Mouse (Mus musculus): Measurements from ENCODE around the gene Etv3. TPM values are rescaled to one million over a fixed set of nuclear protein-coding genes. Genes with fewer than 3 reads are reported as not detected.
"Not testable (repeated sequence)": the region's sequence is repeated elsewhere in the genome, so short reads cannot be mapped to it uniquely, and the experiment has no call there.

The Etv3 gene
- total and polyA plus RNA-seq, 3 experiments = 12.6 to 24.1 (median 16.8) TPM

- Histone ChIP-seq H3K4me2 (ENCODE audit: insufficient read depth, low read depth, poor library complexity, severe bottlenecking) (no peak overlapping the region), H3K27me3 (replicated peaks) (no peaks in the 10 kb centered on the region), H3K9ac (ENCODE audit: insufficient read depth, low read depth) (no peak overlapping the region), H3K36me3 (replicated peaks in 1 of 2; ENCODE audit: control insufficient read depth in 1 of 2, insufficient read depth in 1 of 2, low read length in 1 of 2) (no peaks in the 10 kb centered on the region), H3K9me3 (replicated peaks; ENCODE audit: low read length) (no peaks in the 10 kb centered on the region), H3K4me3 (replicated peaks in 1 of 3; ENCODE audit: low read depth in 2 of 3, low read length in 2 of 3, poor library complexity in 1 of 3) (no peak overlapping the region), H3K27ac (ENCODE audit: insufficient read depth, low read depth) (no peak overlapping the region), H3K79me2 (replicated peaks; ENCODE audit: control insufficient read depth, extremely low read depth, insufficient read depth, poor library complexity, severe bottlenecking) (no peaks in the 10 kb centered on the region), H3K4me1 (ENCODE audit: control insufficient read depth in 1 of 2, insufficient read depth in 2 of 2) (peaks cover 5 to 35% of the 10 kb centered on the region in 2 experiments)
- dilution Hi-C loops (cut with MboI; ENCODE audit: extremely low pct_ligation_motif_present, extremely low pct_unique_long_range_greater_than_20kb, low sequenced_read_pairs) = no loop called here
- in situ Hi-C loops (cut with MboI; ENCODE audit: low pct_ligation_motif_present, low pct_unique_long_range_greater_than_20kb, low sequenced_read_pairs) = loop anchor here (5.0 kb wide), 1 partner anchor 46 kb away; no protein-coding TSS in a partner anchor
- TF ChIP-seq JUND (conservative IDR thresholded peaks at IDR 0.05; ENCODE audit: low read depth, low read length) (no peak), NRF1 (IDR thresholded peaks at IDR 0.05; ENCODE audit: low read depth, low read length) (no peak), BHLHE40 (IDR thresholded peaks at IDR 0.05; ENCODE audit: low read depth, low read length) (no peak), JUN (IDR thresholded peaks at IDR 0.05; ENCODE audit: insufficient read depth, low read depth, low read length) (no peak)
- no peak for DNase-seq (ENCODE audit: extremely low read depth)
Measured at GRCm38 (mm10) chr3:87553196-87553935, 28.2 kb downstream of the Etv3 start.

- H3K9me3 ChIP-seq (replicated peaks; ENCODE audit: low read length); H3K36me3 ChIP-seq (replicated peaks in 1 of 2; ENCODE audit: control insufficient read depth in 1 of 2, insufficient read depth in 1 of 2, low read length in 1 of 2); dilution Hi-C loops (cut with MboI; ENCODE audit: extremely low pct_ligation_motif_present, extremely low pct_unique_long_range_greater_than_20kb, low sequenced_read_pairs); H3K9ac ChIP-seq (ENCODE audit: insufficient read depth, low read depth); DNase-seq (ENCODE audit: extremely low read depth); H3K27ac ChIP-seq (ENCODE audit: insufficient read depth, low read depth); H3K4me2 ChIP-seq (ENCODE audit: insufficient read depth, low read depth, poor library complexity, severe bottlenecking); H3K79me2 ChIP-seq (replicated peaks; ENCODE audit: control insufficient read depth, extremely low read depth, insufficient read depth, poor library complexity, severe bottlenecking); H3K4me3 ChIP-seq (replicated peaks in 1 of 3; ENCODE audit: low read depth in 2 of 3, low read length in 2 of 3, poor library complexity in 1 of 3); H3K27me3 ChIP-seq (replicated peaks): not testable (repeated sequence)
- in situ Hi-C loops (cut with MboI; ENCODE audit: low pct_ligation_motif_present, low pct_unique_long_range_greater_than_20kb, low sequenced_read_pairs) = loop anchor here (5.0 kb wide), 2 partner anchors 48 to 133 kb away; no protein-coding TSS in a partner anchor
- H3K4me1 ChIP-seq (ENCODE audit: control insufficient read depth in 1 of 2, insufficient read depth in 2 of 2) = peaks cover 0 to 28% of the 10 kb centered on the region in 2 experiments; a peak in 3 of 4 replicates
Measured at GRCm38 (mm10) chr3:87554859-87555258, 29.7 kb downstream of the Etv3 start.

- no peaks in the 10 kb centered on the region for H3K36me3 ChIP-seq (replicated peaks in 1 of 2; ENCODE audit: control insufficient read depth in 1 of 2, insufficient read depth in 1 of 2, low read length in 1 of 2)
- H3K27me3 ChIP-seq (replicated peaks) = no peaks in the 10 kb centered on the region
- no peak overlapping the region for H3K27ac ChIP-seq (ENCODE audit: insufficient read depth, low read depth)
- H3K4me1 ChIP-seq (ENCODE audit: control insufficient read depth in 1 of 2, insufficient read depth in 2 of 2) = peaks cover 0 to 15% of the 10 kb centered on the region in 2 experiments; a peak in 2 of 4 replicates
- no peak for DNase-seq (ENCODE audit: extremely low read depth)
- no peak overlapping the region for H3K9ac ChIP-seq (ENCODE audit: insufficient read depth, low read depth)
- H3K79me2 ChIP-seq (replicated peaks; ENCODE audit: control insufficient read depth, extremely low read depth, insufficient read depth, poor library complexity, severe bottlenecking) = no peaks in the 10 kb centered on the region
- in situ Hi-C loops (cut with MboI; ENCODE audit: low pct_ligation_motif_present, low pct_unique_long_range_greater_than_20kb, low sequenced_read_pairs) (loop anchor here (5.0 kb wide), 1 partner anchor 134 kb away; no protein-coding TSS in a partner anchor), dilution Hi-C loops (cut with MboI; ENCODE audit: extremely low pct_ligation_motif_present, extremely low pct_unique_long_range_greater_than_20kb, low sequenced_read_pairs) (no loop called here)
- TF ChIP-seq EP300 (IDR thresholded peaks at IDR 0.05; ENCODE audit: low read length) (no peak), MAFK (IDR thresholded peaks at IDR 0.05; ENCODE audit: insufficient replicate concordance, low read length) (no peak), ZC3H11A (IDR thresholded peaks at IDR 0.05; ENCODE audit: low read depth, low read length) (no peak), SIN3A (IDR thresholded peaks at IDR 0.05; ENCODE audit: low read length) (no peak), MYC (IDR thresholded peaks at IDR 0.05; ENCODE audit: low read depth, low read length) (no peak), MAX (IDR thresholded peaks at IDR 0.05; ENCODE audit: low read length) (no peak), UBTF (IDR thresholded peaks at IDR 0.05; ENCODE audit: low read depth, low read length) (no peak), CTCF (conservative IDR thresholded peaks at IDR 0.05 in 1 of 2, IDR thresholded peaks at IDR 0.05 in 1 of 2; ENCODE audit: low read depth in 2 of 2, low read length in 2 of 2) (no peak), MAZ (IDR thresholded peaks at IDR 0.05; ENCODE audit: low read depth, low read length) (no peak), BHLHE40 (IDR thresholded peaks at IDR 0.05; ENCODE audit: low read depth, low read length) (no peak), RCOR1 (conservative IDR thresholded peaks at IDR 0.05; ENCODE audit: low read depth, low read length) (no peak), KAT2A (IDR thresholded peaks at IDR 0.05; ENCODE audit: insufficient replicate concordance, low read length) (no peak), USF1 (IDR thresholded peaks at IDR 0.05; ENCODE audit: low read depth, low read length) (no peak), NELFE (IDR thresholded peaks at IDR 0.05; ENCODE audit: low read depth, low read length) (no peak), JUN (IDR thresholded peaks at IDR 0.05; ENCODE audit: insufficient read depth, low read depth, low read length) (no peak)
- H3K4me3 ChIP-seq (replicated peaks in 1 of 3; ENCODE audit: low read depth in 2 of 3, low read length in 2 of 3, poor library complexity in 1 of 3) = no peak overlapping the region
- peaks cover 6% of the 10 kb centered on the region for H3K9me3 ChIP-seq (replicated peaks; ENCODE audit: low read length)
- H3K4me2 ChIP-seq (ENCODE audit: insufficient read depth, low read depth, poor library complexity, severe bottlenecking) = no peak overlapping the region
Measured at GRCm38 (mm10) chr3:87556109-87556531, 30.9 kb downstream of the Etv3 start.
